Mouse (Mus musculus): ENCODE results near the gene Stard10. TPM values are rescaled to one million over a fixed set of nuclear protein-coding genes. Genes with fewer than 3 reads are reported as not detected.

Stard10 gene
- total RNA-seq, 1 experiment from 2014 or later = 58.5 TPM

DNA sequence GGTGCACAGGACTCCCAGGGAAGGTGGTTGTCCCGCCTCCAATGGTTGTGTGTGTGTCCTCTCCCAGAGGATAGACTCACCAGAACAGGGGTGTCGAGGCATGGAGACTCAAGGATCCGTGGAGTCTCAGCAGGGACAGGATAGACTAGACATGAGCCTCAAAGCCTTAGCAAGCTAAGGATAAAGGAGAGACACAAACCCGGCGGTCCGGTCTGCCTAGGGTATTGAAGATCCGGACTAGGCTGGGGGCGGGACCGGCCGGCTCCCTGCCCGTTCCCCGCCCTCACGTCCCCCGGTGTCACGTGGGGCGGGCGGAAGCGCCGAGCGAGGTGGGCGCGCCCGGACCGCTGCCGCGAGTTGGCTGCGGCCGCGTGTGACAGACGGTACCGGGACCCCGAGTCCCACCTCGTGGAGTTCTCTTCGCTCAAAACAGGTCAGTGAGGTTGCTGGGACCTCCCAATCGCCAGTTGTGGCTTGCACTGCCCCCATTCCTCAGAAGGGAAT, 30.9 kb downstream of the Stard10 start, which contains the start of gene Arap1:
Arap1 (plus strand) TSS at position 301 of the 504 bp plus-strand sequence.
- peak; percentile 53 to 69 for ATAC-seq (replicated peaks in 1 of 2; ENCODE audit: insufficient read depth in 1 of 2, low FRiP score in 2 of 2, low TSS enrichment in 1 of 2, low read depth in 1 of 2, poor library complexity in 2 of 2, severe bottlenecking in 2 of 2)

DNA sequence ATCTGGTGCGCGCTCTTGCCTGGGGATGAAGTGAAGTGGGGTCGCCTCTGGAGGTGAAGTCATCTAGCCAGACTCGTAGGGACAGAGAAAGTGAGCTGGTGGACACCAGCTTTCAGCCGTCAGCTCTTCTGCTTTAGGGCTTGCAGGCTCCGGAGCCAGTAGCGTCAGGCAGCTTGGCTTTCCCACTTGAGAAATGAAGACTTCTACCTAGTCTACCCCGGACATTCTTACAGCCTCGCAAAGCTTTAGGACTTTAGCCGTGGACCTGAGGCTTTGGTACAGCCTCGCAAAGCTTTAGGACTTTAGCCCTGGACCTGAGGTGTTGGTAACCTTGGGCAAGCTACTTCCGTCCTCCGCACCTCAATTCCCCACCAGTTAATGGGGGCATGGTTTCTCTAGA, 31.4 kb downstream of the Stard10 start:
- ATAC-seq (replicated peaks in 1 of 2; ENCODE audit: insufficient read depth in 1 of 2, low FRiP score in 2 of 2, low TSS enrichment in 1 of 2, low read depth in 1 of 2, poor library complexity in 2 of 2, severe bottlenecking in 2 of 2) = no peak

DNA sequence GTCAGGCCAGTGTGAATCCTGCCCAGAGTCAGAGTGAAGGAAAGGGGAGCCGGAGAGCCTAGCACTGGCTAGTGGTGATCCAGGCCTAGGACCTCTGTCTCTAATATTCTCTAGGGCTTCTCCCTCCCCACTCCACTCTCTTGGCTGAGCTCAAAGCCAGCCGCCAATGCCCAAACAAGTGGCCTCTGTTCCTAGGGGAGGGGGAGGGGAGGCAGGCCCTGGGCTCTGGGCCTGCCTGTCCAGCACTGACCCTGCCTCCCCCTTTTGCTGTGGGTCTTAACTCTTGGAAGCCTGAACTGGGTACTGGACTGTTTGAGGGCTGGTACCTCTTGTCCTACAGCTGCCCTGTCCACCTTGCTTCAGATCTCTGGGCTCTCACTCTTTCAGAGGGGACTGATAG, 33.0 kb downstream of the Stard10 start:
- ATAC-seq (replicated peaks in 1 of 2; ENCODE audit: insufficient read depth in 1 of 2, low FRiP score in 2 of 2, low TSS enrichment in 1 of 2, low read depth in 1 of 2, poor library complexity in 2 of 2, severe bottlenecking in 2 of 2) = no peak

DNA sequence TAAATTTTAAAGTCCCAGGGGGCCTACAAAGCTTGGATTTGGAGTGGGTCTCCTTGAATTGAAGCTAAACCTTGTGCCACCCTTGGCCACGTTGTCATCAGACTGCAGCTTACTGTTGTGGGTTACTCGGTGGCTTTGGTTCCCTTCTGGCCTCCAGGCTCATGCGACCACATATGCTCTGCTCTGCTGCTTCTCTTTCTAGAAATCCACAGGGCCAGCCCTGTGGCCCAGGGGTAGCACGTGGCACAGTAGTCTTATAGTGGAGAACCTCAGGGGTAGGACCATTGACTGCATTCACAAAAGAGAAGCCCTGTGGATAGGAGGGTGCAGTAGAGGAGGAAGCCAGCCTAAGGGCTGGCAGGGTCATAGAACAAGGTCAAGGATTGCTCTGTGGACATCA, 35.5 kb downstream of the Stard10 start:
- ATAC-seq (replicated peaks in 1 of 2; ENCODE audit: insufficient read depth in 1 of 2, low FRiP score in 2 of 2, low TSS enrichment in 1 of 2, low read depth in 1 of 2, poor library complexity in 2 of 2, severe bottlenecking in 2 of 2) = peak; percentile 34 to 38; a peak in 3 of 4 replicates

DNA sequence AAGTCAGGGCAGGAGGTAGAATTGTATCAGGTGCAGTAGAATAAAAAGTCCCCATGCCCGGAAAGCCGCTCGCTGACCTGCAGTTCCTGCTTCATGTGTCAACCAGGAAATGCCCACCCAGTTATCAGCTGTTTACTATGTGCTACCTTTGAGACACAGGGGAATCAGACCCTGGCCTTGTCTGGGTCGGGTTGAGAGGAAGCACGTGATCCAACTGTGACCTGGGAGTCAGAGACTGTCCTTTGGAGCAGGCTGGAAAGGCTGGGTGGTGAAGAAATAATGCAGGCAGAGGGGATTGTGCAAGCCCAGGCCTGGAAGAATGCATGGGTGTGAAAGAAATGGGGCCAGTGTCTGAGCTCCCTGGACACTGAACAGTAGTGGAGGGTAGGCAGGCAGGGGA, 37.5 kb downstream of the Stard10 start:
- 0 out of 4 replicates have a peak, but pooled peaks of 1 of the 2 experiments have one; percentile 2 for ATAC-seq (replicated peaks in 1 of 2; ENCODE audit: insufficient read depth in 1 of 2, low FRiP score in 2 of 2, low TSS enrichment in 1 of 2, low read depth in 1 of 2, poor library complexity in 2 of 2, severe bottlenecking in 2 of 2)

DNA sequence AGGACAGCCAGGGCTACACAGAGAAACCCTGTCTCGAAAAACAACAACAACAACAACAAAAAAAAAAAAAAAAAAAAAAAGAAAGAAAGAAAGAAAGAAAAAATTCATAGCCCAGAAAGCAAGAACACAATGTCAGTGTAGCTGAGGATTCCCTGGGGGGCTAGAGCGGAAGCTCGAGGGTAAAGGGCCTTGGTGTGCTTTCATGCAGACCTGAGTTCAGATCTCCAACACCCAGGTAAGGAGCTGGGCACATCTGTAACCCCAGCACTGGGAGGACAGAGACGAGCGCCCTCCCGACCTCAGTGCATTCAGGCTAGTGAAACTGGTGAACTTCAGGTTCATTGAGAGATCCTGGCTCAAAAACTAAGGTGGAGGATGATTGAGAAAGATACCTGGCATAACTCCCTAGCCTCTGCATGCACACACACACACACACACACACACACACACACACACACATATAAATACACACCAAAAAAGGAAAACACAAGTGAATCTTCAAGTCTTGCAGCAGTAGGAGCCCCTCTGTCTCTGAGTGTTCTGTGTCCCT, 38.7 kb downstream of the Stard10 start:
- no peak for ATAC-seq (replicated peaks in 1 of 2; ENCODE audit: insufficient read depth in 1 of 2, low FRiP score in 2 of 2, low TSS enrichment in 1 of 2, low read depth in 1 of 2, poor library complexity in 2 of 2, severe bottlenecking in 2 of 2)

DNA sequence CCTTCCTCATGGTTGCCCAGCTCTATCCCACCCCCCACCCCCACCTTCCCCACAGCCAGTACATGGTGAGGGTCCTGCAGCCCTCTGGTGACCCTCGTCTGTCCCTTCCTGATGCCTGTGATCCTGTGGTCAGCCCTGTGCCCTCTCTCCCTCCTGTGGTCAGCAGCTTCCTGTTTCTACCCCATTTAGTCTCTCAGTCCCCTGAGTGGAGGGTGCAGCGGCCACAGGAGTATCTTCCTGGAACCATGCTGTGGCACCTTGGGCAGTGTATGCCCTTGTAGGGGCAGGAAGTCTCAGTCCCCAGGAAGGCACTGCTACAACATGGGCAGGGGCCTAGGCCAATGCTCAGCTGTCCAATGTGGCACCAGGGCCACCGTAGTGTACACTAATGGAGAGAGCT, 40.0 kb downstream of the Stard10 start:
- ATAC-seq (replicated peaks in 1 of 2; ENCODE audit: insufficient read depth in 1 of 2, low FRiP score in 2 of 2, low TSS enrichment in 1 of 2, low read depth in 1 of 2, poor library complexity in 2 of 2, severe bottlenecking in 2 of 2) = peak; percentile 14 to 44; a peak in 3 of 4 replicates

DNA sequence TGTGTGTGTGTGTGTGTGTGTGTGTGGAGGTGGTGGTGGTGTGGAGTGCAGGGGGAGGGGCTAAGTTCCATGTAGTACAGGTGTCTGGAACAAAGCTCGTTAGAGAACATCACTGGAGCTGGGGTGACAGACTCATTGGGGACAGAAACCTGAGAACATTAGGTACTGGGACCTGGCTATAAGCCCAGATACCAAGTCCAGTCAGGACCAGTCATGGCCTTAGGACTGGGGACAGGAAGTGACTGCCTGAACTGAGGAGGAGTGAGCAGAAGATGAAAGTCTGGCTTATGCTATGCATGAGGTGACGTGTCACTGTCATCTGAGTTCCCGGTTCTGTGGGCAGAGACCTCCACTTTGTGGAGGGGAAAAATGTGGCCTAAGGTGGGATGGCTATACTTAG, 43.5 kb downstream of the Stard10 start:
- no peak for ATAC-seq (replicated peaks in 1 of 2; ENCODE audit: insufficient read depth in 1 of 2, low FRiP score in 2 of 2, low TSS enrichment in 1 of 2, low read depth in 1 of 2, poor library complexity in 2 of 2, severe bottlenecking in 2 of 2)

DNA sequence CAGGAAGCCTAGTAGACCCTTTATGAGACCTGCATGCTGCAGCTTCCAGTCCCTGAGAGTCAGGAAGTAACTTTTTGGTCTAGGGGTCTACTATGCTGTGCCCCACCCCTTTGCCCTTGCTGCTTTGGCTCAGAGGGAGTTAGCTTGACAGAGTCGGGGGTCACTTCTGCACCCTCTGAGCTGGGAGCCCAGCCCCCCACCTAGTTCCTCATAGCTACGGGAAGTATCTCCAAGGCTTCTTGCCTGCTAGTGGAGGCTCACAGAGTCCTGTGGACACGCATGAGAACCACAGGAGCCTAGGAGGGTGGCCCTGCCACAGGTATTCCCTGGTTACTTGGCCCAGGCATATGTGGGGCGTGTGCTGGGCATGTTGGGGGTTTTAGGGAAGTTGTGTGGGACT, 44.1 kb downstream of the Stard10 start:
- ATAC-seq (replicated peaks in 1 of 2; ENCODE audit: insufficient read depth in 1 of 2, low FRiP score in 2 of 2, low TSS enrichment in 1 of 2, low read depth in 1 of 2, poor library complexity in 2 of 2, severe bottlenecking in 2 of 2) = peak in 1 of 2 experiments; percentile 15; a peak in 3 of 4 replicates

DNA sequence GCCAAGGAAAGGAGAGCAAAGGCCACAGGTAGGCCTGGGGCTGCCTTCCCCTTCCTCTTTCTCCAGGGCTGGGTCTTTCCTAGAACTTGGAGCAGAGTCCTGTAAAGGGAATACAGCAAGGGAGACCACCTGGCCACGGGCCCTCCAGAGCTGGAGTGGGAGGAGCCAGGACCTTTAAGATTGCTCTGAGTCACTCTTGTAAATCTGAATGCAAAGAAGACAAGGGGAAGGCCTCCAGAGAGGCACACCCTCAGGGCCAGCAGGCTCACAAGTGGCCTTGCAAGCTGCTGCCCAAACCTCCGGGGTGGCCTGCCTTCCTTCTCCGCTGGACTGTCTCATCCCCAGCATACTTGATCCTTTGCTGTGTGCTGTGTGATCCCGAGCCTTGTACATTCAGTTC, 44.9 kb downstream of the Stard10 start:
- no peak for ATAC-seq (replicated peaks in 1 of 2; ENCODE audit: insufficient read depth in 1 of 2, low FRiP score in 2 of 2, low TSS enrichment in 1 of 2, low read depth in 1 of 2, poor library complexity in 2 of 2, severe bottlenecking in 2 of 2)

DNA sequence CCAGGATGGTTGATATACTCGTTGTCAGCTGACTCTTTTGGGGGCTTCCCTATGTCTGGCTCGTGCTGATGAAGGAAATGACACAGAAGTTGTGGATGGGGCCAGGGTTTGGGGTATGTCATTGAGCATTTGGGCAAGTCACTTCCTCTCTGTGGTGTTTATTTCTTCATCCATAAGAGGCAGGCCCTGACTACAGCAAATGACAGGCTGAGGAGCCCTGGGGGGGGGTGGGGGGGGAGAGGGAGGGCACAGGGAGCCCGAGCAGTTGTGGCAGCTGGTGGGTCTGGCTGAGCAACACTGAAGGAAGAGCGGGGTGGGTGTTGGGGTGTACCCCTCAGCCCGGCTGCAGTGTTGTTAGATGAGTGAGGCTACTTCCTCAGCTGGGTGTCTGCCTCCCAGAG, 45.9 kb downstream of the Stard10 start:
- ATAC-seq (replicated peaks in 1 of 2; ENCODE audit: insufficient read depth in 1 of 2, low FRiP score in 2 of 2, low TSS enrichment in 1 of 2, low read depth in 1 of 2, poor library complexity in 2 of 2, severe bottlenecking in 2 of 2) = peak; percentile 78 to 83

DNA sequence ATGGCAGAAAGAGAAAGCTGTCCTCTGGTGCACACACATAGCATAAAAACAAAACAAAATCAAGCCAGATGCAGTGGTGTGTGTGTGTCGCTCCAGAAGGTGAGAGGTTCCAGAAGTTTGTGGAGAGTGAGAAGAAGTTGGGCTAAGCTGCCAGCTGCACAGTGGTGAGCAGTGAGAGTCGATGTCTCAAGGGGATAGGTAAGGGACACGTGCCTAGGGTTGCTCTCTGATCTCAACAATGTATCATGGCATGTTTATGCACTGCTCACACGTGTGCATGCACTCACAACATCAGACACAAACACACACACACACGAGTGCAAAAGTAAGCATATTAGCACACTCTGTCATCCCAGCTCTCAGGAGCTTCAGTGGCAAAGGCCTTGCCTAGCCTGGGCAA, 47.0 kb downstream of the Stard10 start:
- no peak for ATAC-seq (replicated peaks in 1 of 2; ENCODE audit: insufficient read depth in 1 of 2, low FRiP score in 2 of 2, low TSS enrichment in 1 of 2, low read depth in 1 of 2, poor library complexity in 2 of 2, severe bottlenecking in 2 of 2)

DNA sequence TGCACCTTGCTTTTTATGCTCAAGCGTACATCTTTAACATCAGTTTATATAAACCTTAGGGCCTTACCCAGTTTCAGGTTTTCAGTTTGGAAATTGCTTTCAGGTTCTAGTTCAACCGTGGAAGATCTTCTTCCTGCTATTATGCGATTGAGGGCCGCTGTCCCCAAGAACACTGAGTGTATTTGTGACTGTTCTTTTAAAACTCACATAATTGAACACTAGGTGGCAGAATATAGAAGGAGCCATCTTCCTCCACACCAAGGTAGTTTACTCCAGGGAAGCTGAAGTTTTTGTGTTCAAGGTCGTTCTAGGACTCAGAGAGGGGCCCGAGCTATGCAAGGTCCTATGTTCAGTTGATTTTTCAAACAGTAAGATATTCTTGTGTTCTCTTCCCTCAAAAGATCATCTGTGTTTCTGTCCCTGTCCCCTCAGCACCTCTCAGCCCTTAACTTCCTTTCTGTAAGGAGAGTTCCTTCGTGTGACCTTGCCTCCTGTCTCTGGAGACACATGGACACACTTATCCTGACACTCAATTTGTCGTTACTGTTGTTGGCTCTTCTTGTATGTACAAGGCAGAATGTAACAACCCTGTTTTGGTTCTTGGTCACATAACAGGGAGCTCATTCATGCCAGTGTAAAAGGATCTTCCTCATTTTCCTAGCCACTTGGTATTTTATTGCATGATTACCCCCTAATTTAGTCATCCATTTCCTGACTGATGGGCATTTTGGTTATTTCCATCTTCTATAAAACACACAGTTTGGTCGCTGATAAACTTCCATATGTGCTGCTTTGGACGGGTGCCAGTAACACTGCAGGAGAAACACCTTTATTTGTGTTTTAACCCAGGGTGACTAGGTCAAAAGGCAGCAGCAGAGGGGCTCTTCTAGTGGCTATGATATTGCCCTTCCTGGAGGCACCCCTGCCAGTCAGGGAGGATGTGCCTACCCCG, 51.3 kb downstream of the Stard10 start:
- ATAC-seq (replicated peaks in 1 of 2; ENCODE audit: insufficient read depth in 1 of 2, low FRiP score in 2 of 2, low TSS enrichment in 1 of 2, low read depth in 1 of 2, poor library complexity in 2 of 2, severe bottlenecking in 2 of 2) = 0 out of 4 replicates have a peak, but pooled peaks of 1 of the 2 experiments have one; percentile 23

DNA sequence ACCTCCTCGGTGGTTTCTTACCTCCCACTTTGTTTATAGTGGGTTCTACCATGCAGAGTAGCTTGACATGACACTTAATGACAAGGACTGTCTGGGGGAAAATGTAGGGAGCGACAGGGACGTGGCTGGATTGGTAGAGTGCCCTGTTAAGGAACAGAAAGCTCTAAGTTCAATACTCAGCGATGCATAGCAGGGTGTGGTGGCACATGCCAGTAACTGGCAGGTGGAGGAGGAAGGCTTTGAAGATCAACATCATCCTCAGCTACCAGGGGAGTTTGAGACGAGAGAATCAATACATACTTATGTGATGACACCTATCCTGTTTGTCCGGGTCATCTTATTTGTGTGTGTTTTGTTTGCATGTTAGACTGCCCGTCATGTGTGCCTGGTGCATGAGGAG, 52.8 kb downstream of the Stard10 start:
- ATAC-seq (replicated peaks in 1 of 2; ENCODE audit: insufficient read depth in 1 of 2, low FRiP score in 2 of 2, low TSS enrichment in 1 of 2, low read depth in 1 of 2, poor library complexity in 2 of 2, severe bottlenecking in 2 of 2) = no peak

DNA sequence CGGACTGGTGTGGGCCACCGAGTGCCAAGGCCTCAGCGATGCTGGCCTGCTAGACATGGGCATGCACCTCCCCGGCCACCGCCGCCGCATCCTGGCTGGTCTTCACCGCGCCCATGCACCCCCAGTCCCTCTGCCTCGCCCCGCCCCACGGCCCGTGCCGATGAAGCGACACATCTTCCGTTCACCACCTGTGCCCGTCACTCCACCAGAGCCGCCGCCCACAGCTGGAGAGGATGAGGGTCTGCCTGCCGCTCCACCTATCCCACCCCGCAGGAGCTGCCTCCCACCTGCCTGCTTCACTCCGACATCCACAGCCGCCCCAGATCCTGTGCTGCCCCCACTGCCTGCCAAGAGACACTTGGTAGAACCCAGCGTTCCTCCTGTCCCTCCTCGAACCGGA, 56.2 kb downstream of the Stard10 start:
- no peak for ATAC-seq (replicated peaks in 1 of 2; ENCODE audit: insufficient read depth in 1 of 2, low FRiP score in 2 of 2, low TSS enrichment in 1 of 2, low read depth in 1 of 2, poor library complexity in 2 of 2, severe bottlenecking in 2 of 2)

DNA sequence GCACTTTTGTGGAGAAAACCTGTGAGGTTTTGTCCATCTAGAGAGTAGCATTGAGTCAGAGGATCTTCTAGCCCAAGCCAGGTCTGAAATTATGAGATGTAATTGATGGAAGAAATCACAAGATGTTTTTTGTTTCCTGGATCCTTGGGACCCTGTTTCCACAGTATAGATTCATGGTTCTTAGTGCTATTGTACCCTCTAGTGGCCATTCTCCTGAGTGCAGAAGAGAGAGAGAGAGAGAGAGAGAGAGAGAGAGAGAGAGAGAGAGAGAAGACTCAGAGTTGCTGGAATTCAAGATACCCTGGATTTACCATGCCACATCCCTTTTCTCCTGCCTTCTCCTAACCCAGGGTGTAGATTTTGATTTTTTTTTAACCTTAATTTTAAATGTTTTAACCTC, 57.3 kb downstream of the Stard10 start:
- ATAC-seq (replicated peaks in 1 of 2; ENCODE audit: insufficient read depth in 1 of 2, low FRiP score in 2 of 2, low TSS enrichment in 1 of 2, low read depth in 1 of 2, poor library complexity in 2 of 2, severe bottlenecking in 2 of 2) = peak in 1 of 2 experiments; percentile 12; a peak in 1 of 4 replicates

DNA sequence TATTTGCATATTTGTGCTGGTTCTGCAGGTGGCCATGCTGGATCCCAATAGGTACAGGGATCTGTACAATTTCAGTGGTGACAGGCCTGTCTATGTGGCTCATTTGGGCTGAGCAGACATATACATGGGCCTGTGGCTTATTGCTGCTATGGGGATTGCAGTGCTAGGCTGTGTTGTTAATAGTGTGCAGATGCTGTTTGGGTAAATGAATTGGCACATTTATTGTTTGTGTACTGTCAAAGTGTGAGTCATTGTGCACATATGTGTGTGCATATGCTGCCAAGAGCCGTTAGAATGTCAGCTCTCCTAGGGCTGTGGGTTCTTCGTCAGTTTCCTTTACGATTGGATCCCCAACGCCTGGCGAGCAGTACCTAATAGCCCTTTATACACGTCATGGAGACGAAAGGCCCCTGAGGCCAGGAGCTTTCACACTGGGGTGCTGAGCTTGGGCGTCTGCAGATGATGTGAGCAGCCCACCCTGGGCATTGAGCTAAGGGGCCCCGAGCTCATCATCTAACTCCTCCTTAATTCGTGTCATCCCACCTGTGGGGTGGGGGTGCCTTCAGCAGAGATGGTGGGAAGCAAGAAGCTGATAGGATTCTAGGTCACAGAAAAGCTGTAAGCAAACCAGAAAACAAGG, 59.9 kb downstream of the Stard10 start:
- no peak for ATAC-seq (replicated peaks in 1 of 2; ENCODE audit: insufficient read depth in 1 of 2, low FRiP score in 2 of 2, low TSS enrichment in 1 of 2, low read depth in 1 of 2, poor library complexity in 2 of 2, severe bottlenecking in 2 of 2)

DNA sequence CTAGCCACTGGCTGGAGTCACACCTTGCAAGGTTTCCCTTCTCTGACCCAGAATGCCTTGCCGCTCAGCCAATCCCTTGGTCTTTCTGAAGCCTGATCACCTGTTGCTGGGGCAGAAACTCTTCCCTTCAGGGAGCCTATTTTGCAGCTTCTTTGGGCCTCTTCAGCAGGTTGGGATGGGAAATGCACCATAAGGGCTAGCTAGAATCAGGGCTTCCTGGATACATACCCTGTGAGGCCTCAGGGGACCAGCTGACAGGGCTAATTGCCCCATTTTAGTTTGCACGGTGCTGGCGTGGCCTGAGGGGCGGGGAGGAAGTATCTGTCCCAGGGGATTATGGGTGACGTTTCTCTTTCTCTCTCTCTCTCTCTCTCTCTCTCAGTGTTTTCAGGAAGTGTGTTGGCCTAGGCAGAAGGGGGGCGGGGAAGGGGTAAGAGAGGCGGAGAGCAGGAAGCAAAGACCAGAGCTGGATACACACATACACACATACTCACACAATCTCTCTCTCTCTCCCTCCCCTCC, 60.9 kb downstream of the Stard10 start:
- ATAC-seq (replicated peaks in 1 of 2; ENCODE audit: insufficient read depth in 1 of 2, low FRiP score in 2 of 2, low TSS enrichment in 1 of 2, low read depth in 1 of 2, poor library complexity in 2 of 2, severe bottlenecking in 2 of 2) = peak; percentile 51 to 63

All from hematopoietic stem cell, adult 5-6 weeks (primary cell).